Mouse (Mus musculus) ES-E14 (cell line): ENCODE measurements at regions not wholly inside any gene's neighbourhood (a gene's known extent, or its start where the extent isn't known, plus 50 kb on each side); places are given as distances from the start of the nearest gene placed in this dataset.

ENCODE experiments used
- MAFK ChIP-seq: IDR thresholded peaks from 2 replicates; pipeline ENCODE4 v1.6.1; 2014; ENCODE audit warnings: mild to moderate bottlenecking, low read depth, low read length, inconsistent platforms; ENCODE audit not compliant: insufficient read depth
- ZC3H11A ChIP-seq: IDR thresholded peaks from 2 replicates; pipeline ENCODE4 v1.6.1; 2012; ENCODE audit warnings: low read depth, mild to moderate bottlenecking, inconsistent platforms, low read length, borderline replicate concordance

DNA sequence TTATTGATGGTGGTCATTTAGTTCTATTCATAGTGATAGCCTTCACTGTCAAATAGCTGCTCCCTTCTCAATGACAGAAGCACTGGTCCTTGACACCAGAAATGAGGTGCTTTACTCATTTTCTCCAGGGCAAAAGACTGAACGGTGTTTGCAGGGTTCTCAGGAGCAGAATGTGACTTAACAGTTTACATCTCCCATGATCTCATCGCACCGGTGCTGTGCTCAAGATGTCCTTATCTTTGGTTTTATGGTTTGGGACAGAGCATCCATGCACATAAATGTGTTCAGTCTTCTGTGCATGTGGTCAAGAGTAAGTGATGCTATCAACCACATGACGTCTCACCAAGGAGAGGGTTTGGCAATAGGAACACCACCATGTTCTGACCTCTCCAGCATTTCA, 78.1 kb upstream of the Pdc start:
- TF ChIP-seq MAFK (no peak), ZC3H11A (no peak)
